Mouse (Mus musculus) left cerebral cortex, adult 8-10 months (tissue): Measurements from ENCODE around the gene Parp9. TPM values are rescaled to one million over a fixed set of nuclear protein-coding genes. Genes with fewer than 3 reads are reported as not detected.
"Not testable (repeated sequence)": the region's sequence is repeated elsewhere in the genome, so short reads cannot be mapped to it uniquely, and the experiment has no call there.

Experiments used
- DNase-seq, 2 experiments: peaks; one replicate each; pipeline ENCODE4 v3.0.0; 2022; ENCODE audit warnings: low spot score in 2 of 2
- total RNA-seq, 4 experiments: library from RNA; stranded (reverse); gene quantifications; 2 replicates each; pipeline ENCODE4 v1.2.4; 2022

Parp9 gene
- total RNA-seq, 4 experiments from 2014 or later = 2.9 to 4.9 (median 3.9) TPM

- DNase-seq = no peak
Observed at GRCm38 (mm10) chr16:35924341-35924740, 13.9 kb upstream of the Parp9 start.

- DNase-seq = no peak
Observed at GRCm38 (mm10) chr16:35932179-35933055, 5.9 kb upstream of the Parp9 start.

GRCm38 (mm10) chr16:35933181-35933580, 5.1 kb upstream of the Parp9 start:
- DNase-seq = no peak

GRCm38 (mm10) chr16:35939261-35939660, 991 bp downstream of the Parp9 start:
- no peak for DNase-seq

GRCm38 (mm10) chr16:35939690-35940089, 1.4 kb downstream of the Parp9 start:
- DNase-seq = peak; percentile 43 to 51

GRCm38 (mm10) chr16:35941382-35941781, 3.1 kb downstream of the Parp9 start:
- no peak for DNase-seq

- no peak for DNase-seq
Observed at GRCm38 (mm10) chr16:35949264-35949663, 11.0 kb downstream of the Parp9 start.

- DNase-seq = no peak
Observed at GRCm38 (mm10) chr16:35951216-35951615, 12.9 kb downstream of the Parp9 start.

- DNase-seq = no peak
Observed at GRCm38 (mm10) chr16:35952628-35953130, 14.4 kb downstream of the Parp9 start.

- not testable (repeated sequence) for DNase-seq
Observed at GRCm38 (mm10) chr16:35965991-35966390, 27.7 kb downstream of the Parp9 start.

GRCm38 (mm10) chr16:35966411-35967115, 28.3 kb downstream of the Parp9 start:
- no peak for DNase-seq

GRCm38 (mm10) chr16:35967319-35967718, 29.0 kb downstream of the Parp9 start:
- no peak for DNase-seq

- no peak for DNase-seq
Observed at GRCm38 (mm10) chr16:35968149-35968548, 29.9 kb downstream of the Parp9 start.

GRCm38 (mm10) chr16:35974021-35974420, 35.8 kb downstream of the Parp9 start:
- DNase-seq = no peak

- DNase-seq = not testable (repeated sequence)
Observed at GRCm38 (mm10) chr16:35978450-35978849, 40.2 kb downstream of the Parp9 start, which contains the start of gene Kpna1. TSS of gene Kpna1 (plus strand) at chr16:35978750.

GRCm38 (mm10) chr16:35981363-35981821, 43.1 kb downstream of the Parp9 start:
- peak; percentile 95 to 100 for DNase-seq

- no peak for DNase-seq
Observed at GRCm38 (mm10) chr16:35982506-35982901, 44.2 kb downstream of the Parp9 start.

GRCm38 (mm10) chr16:35982902-35983516, 44.7 kb downstream of the Parp9 start:
- peak; percentile 75 to 84 for DNase-seq

- peak; percentile 45 to 74 for DNase-seq
Observed at GRCm38 (mm10) chr16:35983517-35984101, 45.3 kb downstream of the Parp9 start.

- DNase-seq = no peak
Observed at GRCm38 (mm10) chr16:35984471-35984870, 46.2 kb downstream of the Parp9 start.

GRCm38 (mm10) chr16:35987930-35988329, 49.7 kb downstream of the Parp9 start:
- no peak for DNase-seq
